Mouse (Mus musculus): ENCODE results near the gene Slc25a25. TPM values are rescaled to one million over a fixed set of nuclear protein-coding genes. Genes with fewer than 3 reads are reported as not detected.

The Slc25a25 gene
- 24.3 and 27.5 TPM in 2 replicates for polyA plus RNA-seq (2012; rRNA removed; ENCODE audit: low replicate concordance)

DNA sequence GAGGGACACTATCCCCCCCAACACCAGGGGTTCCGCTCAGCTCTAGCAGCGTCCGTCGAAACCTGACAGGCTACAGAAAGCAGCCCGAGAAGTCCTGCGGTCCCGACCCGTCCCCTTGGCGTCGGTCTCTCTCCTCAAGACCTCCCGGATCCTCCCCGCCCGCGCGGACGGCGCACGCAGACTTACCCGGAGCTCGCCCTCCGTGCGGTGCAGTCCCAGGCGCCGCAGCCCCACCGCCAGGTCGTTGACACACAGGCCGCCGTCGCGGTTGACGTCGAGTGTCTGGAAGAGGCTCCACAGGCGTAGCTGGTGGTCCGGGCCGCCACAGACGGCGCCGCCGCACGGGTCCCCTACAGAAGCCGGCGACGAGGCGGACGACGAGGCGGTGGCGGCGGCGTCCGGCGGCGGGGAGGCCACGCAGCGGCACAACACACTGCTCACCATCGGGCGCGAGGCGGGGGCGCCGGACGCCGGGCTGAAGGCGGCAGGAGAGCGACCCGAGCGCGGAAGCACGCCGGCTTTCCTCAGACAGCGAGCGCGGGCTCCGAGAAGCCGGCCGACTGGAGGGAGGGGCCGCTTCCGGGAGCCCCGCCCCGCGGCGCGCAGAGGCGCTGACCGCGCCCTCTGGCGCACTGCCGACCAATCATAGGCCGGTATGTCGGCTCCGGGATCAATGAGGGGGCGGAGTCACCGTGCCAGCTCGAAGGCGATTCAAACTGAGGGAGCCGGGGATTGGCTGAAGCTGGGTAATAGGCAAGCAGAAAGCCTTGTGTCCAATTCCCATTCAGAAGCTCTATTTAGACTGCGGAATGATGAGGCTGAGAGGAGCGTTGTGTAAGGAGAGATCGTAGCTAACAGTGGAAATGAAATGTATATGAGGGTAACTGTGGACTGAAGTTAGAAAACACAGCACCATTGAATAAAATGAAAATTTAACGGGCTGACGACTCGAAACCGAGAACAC is at the start of gene Slc25a25:
Slc25a25 (minus strand) TSS at position 565 of the 964 bp plus-strand sequence.

DNA sequence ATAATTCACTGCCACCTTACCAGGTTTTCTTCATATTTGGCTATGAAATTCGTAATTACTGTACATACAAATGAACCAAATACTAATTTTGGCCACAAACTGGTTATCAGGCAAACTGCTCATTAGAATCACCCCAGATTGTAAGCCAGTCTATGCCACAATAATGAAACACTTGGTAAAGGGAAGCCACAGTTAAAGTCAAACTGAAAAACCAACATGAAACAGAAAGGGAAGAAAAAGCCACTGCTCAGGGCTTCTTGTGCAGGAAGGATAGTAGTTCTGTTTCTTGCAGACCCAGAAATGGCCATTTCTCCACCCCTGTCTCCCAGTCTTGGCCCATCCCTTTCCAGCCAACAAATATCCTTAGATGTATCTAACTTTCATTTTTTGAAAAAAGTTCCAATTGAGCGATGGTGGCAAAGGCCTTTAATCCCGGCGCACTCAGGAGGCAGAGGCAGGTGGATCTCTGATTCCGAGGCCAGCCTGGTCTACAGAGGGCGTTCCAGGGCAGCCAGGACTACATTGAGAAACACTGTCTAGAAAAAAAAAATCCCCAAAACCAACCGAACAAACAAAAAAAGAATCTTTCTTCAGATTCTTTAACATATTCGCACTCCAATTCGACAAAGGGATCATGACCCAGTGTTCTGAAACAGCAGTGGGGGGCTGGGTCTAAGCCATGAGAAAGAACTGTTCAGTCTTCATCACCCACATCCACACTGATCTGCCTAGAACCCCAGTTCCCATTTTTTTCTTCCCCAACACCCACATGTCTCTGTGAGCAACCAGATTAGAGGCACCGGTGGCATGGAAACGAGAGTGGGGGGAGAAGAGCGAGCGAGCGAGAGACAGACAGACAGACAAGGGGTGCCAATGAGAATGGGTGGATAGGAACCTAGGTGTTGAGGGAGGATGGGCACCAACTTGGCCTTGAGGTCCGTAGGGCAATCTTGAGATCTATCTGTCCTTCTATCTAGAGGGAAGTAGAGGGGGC is 1.2 kb downstream of the Slc25a25 start, which contains the start of gene Naif1:
Naif1 (plus strand) TSS at position 697 of the 994 bp plus-strand sequence.

GRCm38 (mm10) chr2:32395484-32395945 is 55.7 kb downstream of the Slc25a25 start, which contains the start of gene Ptges2:
Gene Ptges2, plus strand, starts transcription at chr2:32395896.

DNA sequence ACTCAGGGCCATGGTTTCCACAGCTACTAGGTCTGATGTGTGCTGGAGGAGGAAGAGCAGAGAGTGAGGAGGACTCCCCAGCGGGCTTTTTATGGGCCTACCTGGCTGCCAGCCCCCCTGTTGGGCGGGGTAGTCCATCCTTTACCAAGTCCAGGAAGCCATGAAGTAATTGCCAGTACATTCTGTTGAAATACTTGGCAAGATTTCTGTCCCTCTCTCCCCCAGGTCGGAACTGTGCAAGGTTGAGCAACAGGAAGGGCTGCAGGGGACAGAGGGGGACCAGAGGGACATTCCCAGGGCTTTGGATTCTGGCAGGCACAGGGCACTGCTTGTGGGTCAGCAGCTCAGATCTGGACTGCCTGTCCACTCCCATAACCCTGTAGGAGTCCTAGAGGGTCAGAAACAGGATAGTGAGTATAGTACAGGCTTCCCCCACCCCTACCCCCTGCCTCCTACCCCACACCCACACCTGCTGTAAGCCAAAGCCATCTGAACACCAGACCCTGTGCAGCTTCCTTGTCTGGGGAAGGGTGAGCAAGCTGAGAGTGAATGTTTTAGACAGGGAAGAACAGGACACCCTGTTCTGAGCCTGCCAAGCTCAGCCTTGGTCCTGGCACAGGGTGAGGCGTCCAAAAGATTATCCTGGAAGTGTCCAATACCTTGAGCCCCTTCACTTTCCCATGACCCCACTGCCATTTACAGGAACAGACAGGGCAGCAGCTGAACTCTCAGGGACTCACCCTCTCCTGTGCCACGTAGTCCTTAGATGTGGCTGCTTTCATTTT is 63.3 kb downstream of the Slc25a25 start, which contains the start of gene Lcn2:
Lcn2 (minus strand) TSS at position 547 of the 785 bp plus-strand sequence.

DNA sequence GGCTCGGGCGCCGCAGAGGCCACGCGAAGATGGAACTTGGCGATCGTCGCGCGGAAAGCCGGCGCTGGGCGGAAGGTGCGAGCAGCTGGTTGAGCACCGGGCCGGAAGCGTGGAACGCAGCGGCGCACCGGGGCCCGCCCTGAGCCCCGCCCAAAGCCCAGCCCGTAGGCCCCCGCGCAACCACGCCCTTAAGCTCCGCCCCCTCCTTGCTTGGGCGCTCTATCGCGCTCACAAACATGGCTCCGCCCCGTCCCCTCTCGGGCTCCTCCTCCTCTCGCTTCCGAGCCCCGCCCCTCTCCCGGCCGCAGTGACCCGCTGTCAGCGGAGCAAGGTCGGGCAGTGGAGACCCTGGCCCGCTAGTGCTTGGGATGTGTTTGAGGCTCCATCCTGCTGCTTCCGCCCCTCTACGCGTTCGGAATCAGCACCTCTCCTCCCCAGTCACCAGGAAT is 69.4 kb downstream of the Slc25a25 start, which contains the start of gene 1110008P14Rik:
1110008P14Rik (minus strand) TSS at position 164 of the 449 bp plus-strand sequence.

Other genes with a start within 250 kb of the Slc25a25 start
- 42.2 and 44.4 TPM in 2 replicates for gene Pomt1, start 214.9 kb downstream of the Slc25a25 start, polyA plus RNA-seq (2012; rRNA removed; ENCODE audit: low replicate concordance)
- gene Uck1, start 191.3 kb downstream of the Slc25a25 start, polyA plus RNA-seq (2012; rRNA removed; ENCODE audit: low replicate concordance): 223 and 258 TPM in 2 replicates
- 30.7 and 36.5 TPM in 2 replicates for gene Golga2, start 164.1 kb downstream of the Slc25a25 start, polyA plus RNA-seq (2012; rRNA removed; ENCODE audit: low replicate concordance)
- 142 and 186 TPM in 2 replicates for gene Swi5, start 163.4 kb downstream of the Slc25a25 start, polyA plus RNA-seq (2012; rRNA removed; ENCODE audit: low replicate concordance)
- 264 and 330 TPM in 2 replicates for gene Ciz1, start 99.1 kb downstream of the Slc25a25 start, polyA plus RNA-seq (2012; rRNA removed; ENCODE audit: low replicate concordance)
- gene Dnm1, start 98.1 kb downstream of the Slc25a25 start, polyA plus RNA-seq (2012; rRNA removed; ENCODE audit: low replicate concordance): 120 and 279 TPM in 2 replicates
- 333 and 396 TPM in 2 replicates for gene 1110008P14Rik, start 69.5 kb downstream of the Slc25a25 start, polyA plus RNA-seq (2012; rRNA removed; ENCODE audit: low replicate concordance)
- 199 and 205 TPM in 2 replicates for gene Lcn2, start 63.2 kb downstream of the Slc25a25 start, polyA plus RNA-seq (2012; rRNA removed; ENCODE audit: low replicate concordance)
- gene Ptges2, start 55.5 kb downstream of the Slc25a25 start, polyA plus RNA-seq (2012; rRNA removed; ENCODE audit: low replicate concordance): 34.1 and 62.0 TPM in 2 replicates
- gene Naif1, start 988 bp downstream of the Slc25a25 start, polyA plus RNA-seq (2012; rRNA removed; ENCODE audit: low replicate concordance): 6.2 and 7.5 TPM in 2 replicates
- 32.3 and 66.9 TPM in 2 replicates for gene Fam102a, start 83.9 kb upstream of the Slc25a25 start, polyA plus RNA-seq (2012; rRNA removed; ENCODE audit: low replicate concordance)
- gene Dpm2, start 119.4 kb upstream of the Slc25a25 start, polyA plus RNA-seq (2012; rRNA removed; ENCODE audit: low replicate concordance): 127 and 170 TPM in 2 replicates
- 0.20 TPM in 1 of 2 replicates, not detected in the other for gene Pip5kl1, start 123.4 kb upstream of the Slc25a25 start, polyA plus RNA-seq (2012; rRNA removed; ENCODE audit: low replicate concordance)
- not detected in 2 replicates for gene 9430097D07Rik, start 124.2 kb upstream of the Slc25a25 start, polyA plus RNA-seq (2012; rRNA removed; ENCODE audit: low replicate concordance)
- gene St6galnac4, start 135.7 kb upstream of the Slc25a25 start, polyA plus RNA-seq (2012; rRNA removed; ENCODE audit: low replicate concordance): 28.7 and 39.7 TPM in 2 replicates
- gene St6galnac6, start 148.3 kb upstream of the Slc25a25 start, polyA plus RNA-seq (2012; rRNA removed; ENCODE audit: low replicate concordance): 69.1 and 77.3 TPM in 2 replicates
- 13.3 and 257 TPM in 2 replicates for gene Ak1, start 170.3 kb upstream of the Slc25a25 start, polyA plus RNA-seq (2012; rRNA removed; ENCODE audit: low replicate concordance)
- gene Eng, start 195.2 kb upstream of the Slc25a25 start, polyA plus RNA-seq (2012; rRNA removed; ENCODE audit: low replicate concordance): 204 and 247 TPM in 2 replicates

Measured in mammary gland, adult 2 months (tissue).